In genomic region chr2:80448231-80448630, GRCm38 (mm10) we compare ENCODE assay signal across 8 mouse cellular contexts. TPM values are rescaled to one million over a fixed set of nuclear protein-coding genes. Genes with fewer than 3 reads are reported as not detected.
DNase-seq lines count a peak whose midpoint lies in the region; ATAC-seq and TF ChIP-seq lines count a peak whose summit lies in the region.

No protein-coding gene starts in this region.

- H3K4me1 ChIP-seq in heart, adult 2 months (ENCODE audit: control insufficient read depth, insufficient read depth, low read length), result no peaks in the 10 kb centered on the region; the same call in 1 of the 2 replicates
- H3K4me1 ChIP-seq in cerebellum, adult 2 months (ENCODE audit: control insufficient read depth, insufficient read depth, low read length), result no peaks in the 10 kb centered on the region
- H3K4me1 ChIP-seq in forebrain, postnatal 0 days (ENCODE audit: insufficient read depth), result peaks cover 5% of the 10 kb centered on the region; the same call in 1 of the 2 replicates
- peaks cover 8% of the 10 kb centered on the region; the same call in 1 of the 2 replicates for H3K4me1 ChIP-seq in lung, postnatal 0 days (ENCODE audit: insufficient read depth, low read depth, low read length)
- H3K4me1 ChIP-seq in stomach, embryonic 15.5 days, result peaks cover 12% of the 10 kb centered on the region; the same call in 1 of the 2 replicates

- no peaks in the 10 kb centered on the region for H3K36me3 ChIP-seq in heart, adult 2 months (ENCODE audit: control insufficient read depth, insufficient read depth, low read length)
- no peaks in the 10 kb centered on the region for H3K36me3 ChIP-seq in forebrain, postnatal 0 days (ENCODE audit: insufficient read depth)
- no peaks in the 10 kb centered on the region for H3K36me3 ChIP-seq in lung, postnatal 0 days (ENCODE audit: insufficient read depth, low read length)
- H3K36me3 ChIP-seq in stomach, embryonic 15.5 days, result no peaks in the 10 kb centered on the region

- H3K79me2 ChIP-seq in heart, adult 2 months (replicated peaks; ENCODE audit: control insufficient read depth, insufficient read depth, low read length), result no peaks in the 10 kb centered on the region

- H3K4me2 ChIP-seq in forebrain, postnatal 0 days (ENCODE audit: low read depth), result peak overlapping the region; percentile 100
- peak overlapping the region; percentile 96 for H3K4me2 ChIP-seq in lung, postnatal 0 days (replicated peaks; ENCODE audit: low read depth, low read length)
- H3K4me2 ChIP-seq in stomach, embryonic 15.5 days, result peak overlapping the region; percentile 100

- no peak for TF ChIP-seq EP300 in heart, adult 2 months (IDR thresholded peaks at IDR 0.05; ENCODE audit: insufficient read depth, low read depth, low read length)
- no peak for TF ChIP-seq EP300 in lung, postnatal 0 days (IDR thresholded peaks at IDR 0.05)

- H3K4me3 ChIP-seq in heart, adult 2 months, result peak overlapping the region; percentile 69
- peak overlapping the region; percentile 73 for H3K4me3 ChIP-seq in cerebellum, adult 2 months (replicated peaks; ENCODE audit: insufficient read depth, low read depth, low read length)
- H3K4me3 ChIP-seq in forebrain, postnatal 0 days (ENCODE audit: low read depth, low read length), result peak overlapping the region; percentile 52
- peak overlapping the region; percentile 53 for H3K4me3 ChIP-seq in lung, postnatal 0 days (ENCODE audit: low read depth, low read length)
- H3K4me3 ChIP-seq in stomach, embryonic 15.5 days (replicated peaks), result peak overlapping the region; percentile 62

- DNase-seq in heart, adult 2 months, result peak; percentile 12 to 33
- no peak for DNase-seq in heart, postnatal 36 days
- DNase-seq in cerebellum, adult 2 months, result peak; percentile 28 to 33
- no peak for DNase-seq in forebrain, postnatal 0 days
- DNase-seq in kidney, postnatal 10 days, result peak; percentile 55
- DNase-seq in lung, postnatal 0 days (ENCODE audit: low spot score), result peak; percentile 24
- no peak for DNase-seq in ovary, postnatal 14 days (ENCODE audit: low spot score)

- no peak overlapping the region; the same call in 1 of the 2 replicates for H3K27ac ChIP-seq in heart, adult 2 months
- H3K27ac ChIP-seq in cerebellum, adult 2 months (ENCODE audit: insufficient read depth, low read length), result no peak overlapping the region
- no peak overlapping the region for H3K27ac ChIP-seq in forebrain, postnatal 0 days (ENCODE audit: low read depth, low read length)
- no peak overlapping the region for H3K27ac ChIP-seq in lung, postnatal 0 days (ENCODE audit: low read length)
- H3K27ac ChIP-seq in stomach, embryonic 15.5 days, result no peak overlapping the region

- no peaks in the 10 kb centered on the region for H3K27me3 ChIP-seq in heart, adult 2 months (ENCODE audit: control insufficient read depth, insufficient read depth, low read length)
- no peaks in the 10 kb centered on the region for H3K27me3 ChIP-seq in cerebellum, adult 2 months (ENCODE audit: control insufficient read depth, insufficient read depth, low read length)
- H3K27me3 ChIP-seq in forebrain, postnatal 0 days (ENCODE audit: insufficient read depth, low read length), result peaks cover 13% of the 10 kb centered on the region
- peaks cover 5% of the 10 kb centered on the region; the same call in 1 of the 2 replicates for H3K27me3 ChIP-seq in lung, postnatal 0 days (replicated peaks; ENCODE audit: insufficient read depth, low read length)
- peaks cover 16% of the 10 kb centered on the region; the same call in 1 of the 2 replicates for H3K27me3 ChIP-seq in stomach, embryonic 15.5 days (replicated peaks)

- no peaks in the 10 kb centered on the region for H3K9me3 ChIP-seq in forebrain, postnatal 0 days (ENCODE audit: low read length)
- peaks cover 2% of the 10 kb centered on the region; the same call in 1 of the 2 replicates for H3K9me3 ChIP-seq in lung, postnatal 0 days (ENCODE audit: low read length)
- no peaks in the 10 kb centered on the region for H3K9me3 ChIP-seq in stomach, embryonic 15.5 days

- WGBS in heart, adult 2 months, result 10% methylated on average over 12 of the region's 12 CpGs
- WGBS in cerebellum, adult 2 months, result 1% methylated on average over 12 of the region's 12 CpGs
- WGBS in forebrain, postnatal 0 days, result 2% methylated on average over 12 of the region's 12 CpGs
- WGBS in lung, postnatal 0 days, result under 1% methylated on average over 12 of the region's 12 CpGs
- 1% methylated on average over 12 of the region's 12 CpGs for WGBS in stomach, embryonic 15.5 days

- no peak for TF ChIP-seq POLR2A in heart, adult 2 months (IDR thresholded peaks at IDR 0.05; ENCODE audit: insufficient read depth, low read depth, low read length)
- no peak for TF ChIP-seq POLR2A in cerebellum, adult 2 months (IDR thresholded peaks at IDR 0.05; ENCODE audit: borderline replicate concordance, insufficient read depth, low read length)

- peak; percentile 13; the same call in 1 of the 2 replicates for TF ChIP-seq CTCF in heart, adult 2 months (IDR thresholded peaks at IDR 0.05)
- TF ChIP-seq CTCF in cerebellum, adult 2 months (IDR thresholded peaks at IDR 0.05; ENCODE audit: borderline replicate concordance, insufficient read depth, low read depth, low read length), result no peak
- no peak for TF ChIP-seq CTCF in forebrain, postnatal 0 days (IDR thresholded peaks at IDR 0.05; ENCODE audit: low read depth)
- peak; percentile 27; the same call in 1 of the 2 replicates for TF ChIP-seq CTCF in lung, postnatal 0 days (IDR thresholded peaks at IDR 0.05)

- no peak overlapping the region for H3K9ac ChIP-seq in heart, adult 2 months (ENCODE audit: low read depth, low read length)
- no peak overlapping the region for H3K9ac ChIP-seq in forebrain, postnatal 0 days
- no peak overlapping the region for H3K9ac ChIP-seq in lung, postnatal 0 days (replicated peaks; ENCODE audit: low read depth)
- H3K9ac ChIP-seq in stomach, embryonic 15.5 days, result no peak overlapping the region

- intact Hi-C loops in heart, adult 2 months (cut with DNase I), result loop anchor here (5.0 kb wide), 1 partner anchor 91 kb away; no protein-coding TSS in a partner anchor
- intact Hi-C loops in heart, postnatal 36 days (cut with DNase I), result loop anchor here (5.0 to 10.0 kb wide), 2 partner anchors 63 to 91 kb away; no protein-coding TSS in a partner anchor

- ATAC-seq in forebrain, postnatal 0 days, result peak; percentile 19; the same call in 1 of the 2 replicates
- ATAC-seq in lung, postnatal 0 days, result peak; percentile 36
- no peak for ATAC-seq in stomach, embryonic 15.5 days (ENCODE audit: insufficient read depth, low FRiP score, low read depth)

RNA-seq across cellular contexts. Expression of gene Frzb, which starts 0.8 kb away (rescaled TPM):
- total RNA-seq in heart, adult 2 months (2021), result 1 to 10 TPM; 5.7 to 6.0 TPM
- 2.8 and 4.6 TPM in 2 replicates for polyA plus RNA-seq in heart, adult 2 months (2012; rRNA removed)
- 1 to 10 TPM; 5.3 to 5.9 TPM for total RNA-seq in heart, postnatal 36 days (2021)
- polyA plus RNA-seq in cerebellum, adult 2 months (2012; rRNA removed), result 3.3 and 3.7 TPM in 2 replicates
- total RNA-seq in forebrain, postnatal 0 days (2014; rRNA removed), result 7.8 TPM in 2 replicates
- polyA plus RNA-seq in forebrain, postnatal 0 days (2015; fragmentation: Nextera tagmentation; extraction: Ambion mirVana), result 7.0 and 10.0 TPM in 2 replicates
- 0.24 and 0.42 TPM in 2 replicates for polyA plus RNA-seq in lung, postnatal 0 days (2015; fragmentation: Nextera tagmentation; extraction: Ambion mirVana)
- polyA plus RNA-seq in stomach, embryonic 15.5 days (2015; fragmentation: Nextera tagmentation; extraction: Ambion mirVana), result 4.7 and 5.0 TPM in 2 replicates

Comparison
In these comparisons a context has a peak if more than half of its experiments do, and no peak if none do; other contexts are left out.
1. DNase-seq: peak in heart, adult 2 months (2 of 2), cerebellum, adult 2 months (2 of 2), kidney, postnatal 10 days (single experiment) and lung, postnatal 0 days (single experiment); none in heart, postnatal 36 days (0 of 2), forebrain, postnatal 0 days (single experiment) and ovary, postnatal 14 days (single experiment).
2. CTCF ChIP-seq: peak in heart, adult 2 months (single experiment) and lung, postnatal 0 days (single experiment); none in cerebellum, adult 2 months (single experiment) and forebrain, postnatal 0 days (single experiment).
3. Peak in every context shown above with its lines, with median percentiles within 50 percentile points of each other: H3K4me3 ChIP-seq and H3K4me2 ChIP-seq.